Mouse (Mus musculus) kidney, postnatal 4 days (tissue): ENCODE measurements around the gene Tns1.

Experiments
- DNase-seq, 2 experiments: peaks; one replicate each; pipeline ENCODE4 v3.0.0; 2021; ENCODE audit warnings: mixed read lengths in 2 of 2

The Tns1 gene

DNA sequence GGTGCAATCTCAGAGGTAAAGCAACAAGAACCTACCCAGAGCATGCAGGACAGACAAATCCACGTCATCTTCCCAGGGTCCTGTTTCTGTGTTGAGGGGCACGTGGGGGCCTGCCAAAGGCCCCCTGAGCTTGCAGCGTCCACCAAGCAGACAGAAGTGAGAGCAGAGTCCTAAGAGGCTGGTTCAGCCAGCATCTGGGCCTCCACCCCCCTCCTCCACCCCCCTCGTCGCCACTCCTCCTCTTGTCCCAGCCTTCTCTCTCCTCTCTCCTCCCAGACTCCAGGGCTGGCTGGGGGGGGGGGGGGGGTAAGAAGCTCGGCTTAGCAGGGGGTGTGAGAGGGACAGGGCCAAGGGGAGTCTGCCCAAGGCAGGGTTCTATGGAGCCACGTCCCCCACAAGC lies 33.1 kb downstream of the Tns1 start:
- DNase-seq: peak; percentile 72 to 77

DNA sequence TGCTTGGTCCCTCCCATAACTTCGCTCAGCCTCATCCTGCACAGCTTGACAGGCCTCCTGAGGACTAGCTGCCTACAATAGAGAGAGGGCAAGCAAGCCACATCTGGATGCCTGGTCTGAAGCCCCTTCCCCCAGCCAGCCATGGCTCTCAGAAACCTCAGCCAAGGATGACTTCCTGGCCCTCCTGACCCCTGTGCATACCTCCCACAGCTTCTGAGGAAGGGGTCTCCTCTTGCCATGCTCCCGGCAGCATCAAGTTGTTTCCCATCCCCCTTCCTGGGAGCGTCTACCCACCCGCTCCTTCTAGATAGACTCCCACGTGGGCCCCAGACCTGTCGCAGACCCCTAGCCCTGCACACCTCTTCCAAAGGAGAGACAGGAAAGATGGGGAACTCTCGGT lies 33.9 kb downstream of the Tns1 start:
- no peak for DNase-seq

DNA sequence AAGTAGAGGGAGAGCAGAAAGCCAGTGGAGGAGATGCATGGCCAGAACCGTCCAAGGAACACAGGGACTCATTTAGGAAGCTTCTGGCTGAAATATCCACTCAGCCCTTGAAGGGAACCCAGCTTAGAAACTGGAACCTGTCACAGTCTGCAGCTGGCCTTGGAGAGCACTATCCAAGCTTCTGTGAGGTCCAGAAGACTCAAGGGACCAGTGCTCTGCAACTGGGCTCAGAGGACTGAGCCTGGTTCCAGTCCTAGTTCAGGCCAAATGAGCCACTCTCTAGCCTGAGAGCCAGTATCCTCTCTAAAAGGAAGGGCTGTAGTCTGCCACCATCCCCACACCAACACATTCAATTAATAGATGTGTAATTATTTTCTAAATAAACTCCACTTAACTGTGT lies 35.7 kb downstream of the Tns1 start:
- DNase-seq: no peak

DNA sequence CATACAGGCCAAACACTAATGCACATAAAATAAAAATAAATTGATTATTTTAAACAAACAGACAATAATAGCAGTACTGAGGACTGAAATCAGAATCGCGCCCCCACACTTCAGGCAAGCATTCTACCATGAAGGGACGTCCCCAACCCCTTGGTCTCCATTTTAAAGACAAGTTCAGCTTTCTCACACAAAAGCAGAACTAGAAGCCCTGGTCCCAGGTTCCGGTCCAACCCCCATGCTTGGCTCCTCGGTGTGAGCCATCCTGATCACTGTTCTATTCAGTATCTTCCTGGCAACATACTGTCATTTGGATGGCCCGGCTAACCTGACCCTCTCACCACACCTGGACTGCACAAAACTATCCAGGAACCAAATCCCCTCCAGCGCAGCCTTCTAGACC lies 38.7 kb downstream of the Tns1 start:
- DNase-seq: no peak

DNA sequence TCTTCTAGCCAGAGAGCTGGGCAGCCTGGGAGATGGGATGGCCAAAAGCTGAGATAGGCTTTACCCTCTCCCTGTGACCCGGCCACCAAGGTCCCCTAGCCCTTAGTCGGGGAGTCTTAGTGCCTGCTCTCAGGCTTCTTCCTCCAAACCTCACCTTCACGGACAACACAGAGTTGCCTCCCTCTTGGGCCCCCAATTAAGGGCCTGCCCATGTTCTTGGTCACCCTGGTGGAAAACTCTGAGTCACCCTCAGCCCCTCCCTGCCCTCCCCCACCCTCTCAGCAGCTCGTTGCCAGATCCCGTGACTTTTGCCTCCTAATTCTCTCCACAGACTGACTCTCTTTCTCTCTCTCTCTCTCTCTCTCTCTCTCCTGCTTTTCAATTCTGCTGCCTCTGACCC lies 39.5 kb downstream of the Tns1 start:
- peak in 1 of 2 experiments; percentile 38 for DNase-seq

DNA sequence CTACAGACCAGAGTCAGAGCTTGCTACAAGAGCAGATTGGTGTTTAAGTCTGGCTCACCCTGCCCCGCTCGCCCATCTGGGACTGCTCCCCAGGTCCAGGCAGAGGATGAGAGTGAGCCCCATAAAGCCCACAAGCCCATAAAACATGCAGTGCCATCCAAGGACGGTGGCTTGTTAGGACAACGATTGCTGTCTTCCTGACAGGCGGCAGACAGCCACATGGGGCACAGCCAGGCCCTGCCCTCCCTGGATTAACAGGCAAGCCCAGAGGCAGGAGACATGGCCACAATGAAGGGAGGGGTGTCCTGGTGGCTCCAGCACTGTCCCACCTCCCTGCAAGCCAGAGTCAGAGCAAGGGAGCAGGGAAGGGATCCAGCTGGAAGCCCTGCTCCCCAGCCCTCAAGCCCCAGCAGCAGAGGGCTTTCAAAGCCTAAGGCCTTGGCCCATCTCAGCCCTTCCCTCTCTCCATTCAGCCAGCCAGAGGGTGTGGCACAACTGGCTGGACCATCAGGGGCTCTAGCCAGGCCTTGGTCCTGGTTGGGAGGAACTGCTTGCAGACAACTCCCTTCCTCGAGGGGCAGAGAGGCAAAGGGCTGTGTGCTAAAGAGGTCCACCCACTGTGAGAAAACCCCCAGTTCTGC lies 40.1 kb downstream of the Tns1 start:
- DNase-seq: peak in 1 of 2 experiments; percentile 51

DNA sequence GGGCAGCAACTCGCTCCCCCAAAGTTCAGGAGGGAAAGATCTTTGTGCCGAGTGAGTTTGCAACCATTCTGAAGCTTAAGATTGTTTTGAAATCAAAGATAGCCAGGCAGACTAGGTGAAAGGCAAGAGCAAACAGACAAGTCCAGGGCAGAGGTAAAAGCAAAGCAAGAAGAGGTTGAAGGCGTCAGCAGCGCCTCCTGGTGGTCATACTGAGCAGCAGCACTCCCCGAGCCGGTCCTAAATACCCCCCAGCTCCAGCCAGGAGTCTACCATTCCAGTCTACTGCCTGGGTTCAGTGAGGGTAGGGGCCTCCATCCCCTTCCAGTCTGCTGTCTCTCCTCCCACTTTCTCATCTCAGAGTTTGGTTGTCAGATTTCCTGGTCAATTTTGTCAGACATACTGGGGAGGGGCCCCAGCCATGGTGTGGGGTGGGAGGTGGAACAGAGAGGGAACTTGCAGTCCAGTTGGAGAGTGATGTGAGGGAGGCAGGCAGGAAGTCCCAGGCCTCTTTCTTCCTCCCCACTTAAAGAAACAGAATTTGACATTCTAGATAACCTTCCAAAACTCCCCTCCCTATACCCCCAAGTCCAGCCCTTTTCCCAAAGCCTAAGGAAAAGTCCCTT lies 41.3 kb downstream of the Tns1 start:
- DNase-seq: peak; percentile 77 to 83

DNA sequence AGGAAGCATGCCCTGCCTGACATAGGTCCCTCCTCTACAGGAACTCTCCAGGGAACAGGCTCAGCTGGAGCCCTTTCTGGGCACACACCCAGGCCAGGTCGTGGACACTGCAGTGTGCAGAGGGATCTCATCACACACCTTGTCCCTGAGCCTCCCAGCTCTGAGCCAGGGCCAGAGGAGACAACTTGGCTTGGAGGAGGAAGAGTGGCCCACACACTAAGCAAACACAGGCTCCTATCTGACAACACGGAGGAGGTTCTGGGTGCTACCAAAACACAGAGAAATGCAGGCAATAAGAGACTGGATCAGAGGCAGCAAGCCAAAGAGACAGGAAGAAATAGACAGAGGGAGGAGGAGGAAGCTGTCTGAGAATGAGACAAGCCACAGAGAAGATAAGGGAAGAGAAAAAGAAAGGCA lies 42.7 kb downstream of the Tns1 start:
- DNase-seq: peak in 1 of 2 experiments; percentile 42

DNA sequence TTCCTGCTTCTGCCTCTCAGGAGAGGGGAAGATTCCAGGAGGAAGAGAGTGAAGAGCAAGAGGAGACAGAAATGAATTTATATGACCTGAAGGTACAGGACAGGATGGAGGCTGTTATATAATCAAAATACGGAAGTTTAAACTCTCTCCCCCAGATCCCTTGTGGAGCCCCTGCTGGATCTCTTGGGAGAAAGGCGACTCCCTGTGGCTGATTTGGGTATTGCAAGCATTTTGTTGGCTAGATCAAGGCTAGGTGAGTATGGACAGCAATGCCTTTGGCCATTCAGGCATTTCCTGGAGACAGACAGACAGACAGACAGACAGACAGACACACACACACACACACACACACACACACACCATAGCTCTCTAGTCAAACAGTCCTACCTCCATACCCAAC lies 46.9 kb downstream of the Tns1 start:
- DNase-seq: peak; percentile 91 to 92

DNA sequence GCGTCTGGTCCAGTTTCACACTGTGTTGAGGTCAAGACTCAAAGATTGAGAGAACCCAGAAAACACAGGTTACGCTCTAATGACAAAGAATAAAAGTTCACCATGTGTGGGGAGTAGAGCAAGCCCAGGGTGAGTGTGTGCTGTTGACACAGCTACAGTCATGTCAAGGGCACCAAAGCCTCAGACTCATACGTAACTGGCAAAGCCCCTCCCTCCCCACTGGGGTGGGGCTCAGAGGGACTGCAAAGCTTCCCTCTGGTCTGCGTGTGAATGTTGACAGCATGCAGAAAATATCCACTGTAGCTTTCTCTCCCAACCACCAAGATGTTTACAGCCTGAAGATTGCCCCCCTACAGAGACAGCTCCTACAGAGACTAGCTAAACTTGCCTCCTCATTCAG lies 48.0 kb downstream of the Tns1 start:
- DNase-seq: no peak

DNA sequence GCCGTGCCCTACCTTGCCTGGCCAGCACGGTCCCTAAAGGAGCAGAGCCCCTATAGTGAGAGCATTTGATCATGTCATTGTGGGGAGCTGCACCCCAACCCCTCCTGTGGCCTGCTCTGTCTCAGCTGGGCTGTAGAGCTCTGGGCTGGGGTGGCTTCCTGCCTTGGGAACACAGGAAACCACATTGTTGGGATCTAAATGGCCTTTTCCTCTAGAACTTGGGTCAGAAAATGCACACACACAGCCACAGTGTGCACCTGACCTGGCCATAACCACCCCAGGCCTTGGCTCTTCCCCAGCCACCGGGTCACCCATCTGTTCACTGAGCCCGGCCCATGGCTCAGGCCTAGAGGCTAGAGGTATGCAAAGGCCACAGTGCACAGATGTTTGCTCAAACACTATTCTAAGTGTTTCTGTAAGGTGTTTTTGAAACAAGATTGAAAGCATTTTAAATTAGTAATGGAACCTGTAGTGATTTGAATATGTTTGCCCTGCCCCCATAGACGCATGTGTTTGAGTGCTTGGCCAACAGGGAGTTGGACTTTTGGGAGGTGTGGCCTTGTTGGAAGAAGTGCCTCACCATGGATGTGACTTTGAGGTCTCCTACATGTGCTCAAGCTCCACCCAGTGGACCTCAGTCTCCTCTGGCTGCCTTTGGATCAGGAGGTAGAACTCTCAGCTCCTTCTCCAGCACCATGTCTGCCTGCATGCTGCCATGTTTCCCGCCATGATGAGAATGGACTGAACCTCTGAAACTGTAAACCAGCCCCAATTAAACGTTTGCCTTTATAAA lies 49.4 kb downstream of the Tns1 start:
- peak in 1 of 2 experiments; percentile 57 for DNase-seq

DNA sequence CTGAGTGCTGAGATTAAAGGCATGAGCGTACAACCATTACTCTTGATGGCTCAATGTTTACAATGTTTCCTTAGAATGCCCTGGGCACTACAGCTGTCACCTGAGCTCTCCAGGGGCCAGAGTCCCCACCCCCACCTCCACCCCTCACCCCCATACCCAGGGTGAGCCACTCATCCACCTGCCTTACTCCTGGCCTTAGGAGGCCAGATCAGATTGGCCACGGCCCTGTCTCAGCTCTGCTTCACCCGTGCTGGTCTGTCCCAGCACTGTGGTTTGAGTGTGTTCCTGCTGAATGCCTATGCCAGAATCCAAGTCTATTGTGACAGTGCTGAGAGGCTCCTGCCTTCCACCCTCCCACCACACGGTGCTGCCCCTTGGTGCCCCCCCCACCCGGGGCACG lies 50.5 kb downstream of the Tns1 start:
- DNase-seq: no peak

DNA sequence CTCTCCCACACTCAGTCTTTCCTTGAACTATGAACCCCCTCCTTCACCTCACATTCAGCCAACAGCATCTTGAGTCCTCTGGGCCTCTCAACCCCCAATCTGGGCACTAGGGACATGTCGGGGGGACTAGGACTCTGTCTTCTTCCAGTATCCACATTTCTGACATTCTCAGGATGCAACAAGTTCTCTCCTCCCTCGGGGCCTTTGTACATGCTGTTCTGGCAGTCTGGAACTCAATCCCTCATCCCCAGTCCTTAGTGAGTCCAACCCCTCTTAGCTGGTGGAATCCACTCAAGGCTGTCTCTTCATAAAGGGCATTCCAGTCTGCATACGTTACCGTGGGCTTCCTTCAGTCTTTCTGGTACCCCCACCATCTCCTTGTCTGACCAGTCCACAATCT lies 53.5 kb downstream of the Tns1 start:
- DNase-seq: no peak

DNA sequence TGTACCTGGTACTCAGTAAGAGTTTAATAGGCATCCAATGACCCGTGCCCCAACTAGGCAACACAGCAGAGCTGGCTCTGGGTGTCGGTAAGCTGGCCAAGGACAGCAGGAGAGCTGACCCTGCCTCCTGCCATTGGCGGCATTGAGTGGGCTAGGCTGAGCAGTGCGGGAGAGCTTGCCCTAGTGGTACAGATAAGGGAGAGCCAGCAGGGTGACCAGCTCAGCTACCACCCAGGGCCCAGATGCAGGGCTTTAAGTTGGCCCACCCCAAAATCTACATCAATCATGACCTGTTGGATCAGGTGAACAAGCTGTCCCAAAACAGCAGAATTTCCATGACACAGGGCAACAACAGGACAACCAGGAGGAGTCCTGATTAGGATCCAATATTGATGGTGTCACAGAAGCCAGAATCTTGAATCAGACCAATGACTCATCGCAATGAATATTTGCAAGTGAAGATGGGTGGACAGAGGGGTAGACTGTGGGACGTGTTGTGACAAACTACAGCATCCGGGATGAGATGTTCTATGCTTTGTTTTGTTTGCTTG lies 54.2 kb downstream of the Tns1 start:
- peak in 1 of 2 experiments; percentile 45 for DNase-seq

DNA sequence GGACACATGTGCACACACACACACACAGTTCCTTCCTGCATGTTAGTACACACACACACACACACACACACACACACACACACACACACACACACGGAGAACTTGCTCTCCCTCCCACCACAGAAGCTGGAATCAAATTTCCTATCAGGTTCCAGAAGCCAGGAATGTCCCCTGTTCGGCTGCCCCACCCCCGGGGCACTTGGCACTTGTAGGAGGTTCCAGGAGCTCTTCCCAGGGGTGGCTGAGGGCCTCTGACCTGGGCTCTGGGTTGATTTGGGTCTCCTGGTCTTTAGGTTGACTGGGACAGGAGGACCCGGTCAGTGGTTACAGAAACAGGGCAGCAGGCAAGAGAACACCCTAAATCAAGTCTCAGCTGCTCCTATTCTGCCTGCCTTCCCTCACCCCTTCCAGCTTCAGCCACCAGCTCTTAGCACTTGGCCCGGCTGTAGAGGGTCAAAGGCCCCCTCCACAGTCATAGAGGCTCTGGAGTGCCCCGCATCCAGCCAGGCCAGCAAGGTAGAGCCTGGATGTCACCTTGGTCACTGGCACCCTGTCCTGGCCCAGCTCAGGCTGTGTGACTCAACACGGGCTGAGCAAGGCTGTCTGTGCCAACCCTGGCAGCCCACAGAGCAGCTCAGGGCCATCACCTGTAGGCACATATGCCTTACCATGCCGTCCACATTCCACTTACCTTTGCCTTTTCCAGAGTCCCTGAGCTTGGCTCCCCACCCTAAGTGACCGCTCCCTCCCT lies 55.0 kb downstream of the Tns1 start:
- peak; percentile 67 to 78 for DNase-seq

DNA sequence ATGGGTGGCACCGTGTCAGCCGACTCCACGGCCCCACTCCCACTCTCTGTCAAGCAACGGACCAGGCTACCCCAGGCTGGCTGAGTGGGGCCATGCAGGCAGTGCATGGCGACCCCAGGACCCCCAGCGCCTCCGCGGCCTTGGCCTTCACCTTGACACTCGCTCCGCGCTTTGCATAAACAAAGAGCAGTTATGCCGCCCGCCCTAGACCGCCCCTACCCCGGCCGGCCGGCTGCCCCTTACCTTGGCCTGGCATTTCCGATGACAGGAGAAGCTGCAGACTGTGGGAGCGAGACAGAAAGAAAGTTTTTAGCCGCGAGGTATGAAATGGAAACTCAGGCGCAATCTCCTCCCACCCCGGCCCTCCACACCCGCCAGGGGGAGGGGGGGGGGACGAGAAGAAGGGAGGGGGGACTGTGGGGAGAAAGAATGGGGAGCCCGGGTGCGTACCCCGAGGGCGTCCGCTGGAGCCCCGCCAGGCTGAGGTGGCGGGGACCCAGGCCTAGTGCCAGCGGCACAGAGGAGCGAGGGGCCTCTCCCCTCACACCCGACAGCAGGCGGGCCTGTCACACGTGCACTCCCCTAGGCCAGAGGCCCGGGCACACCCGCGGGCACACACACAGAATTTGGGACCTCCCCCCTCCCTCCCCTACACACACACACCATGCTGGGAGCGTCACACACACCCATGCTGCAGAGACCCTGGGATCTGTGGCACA lies 55.7 kb downstream of the Tns1 start:
- no peak for DNase-seq

DNA sequence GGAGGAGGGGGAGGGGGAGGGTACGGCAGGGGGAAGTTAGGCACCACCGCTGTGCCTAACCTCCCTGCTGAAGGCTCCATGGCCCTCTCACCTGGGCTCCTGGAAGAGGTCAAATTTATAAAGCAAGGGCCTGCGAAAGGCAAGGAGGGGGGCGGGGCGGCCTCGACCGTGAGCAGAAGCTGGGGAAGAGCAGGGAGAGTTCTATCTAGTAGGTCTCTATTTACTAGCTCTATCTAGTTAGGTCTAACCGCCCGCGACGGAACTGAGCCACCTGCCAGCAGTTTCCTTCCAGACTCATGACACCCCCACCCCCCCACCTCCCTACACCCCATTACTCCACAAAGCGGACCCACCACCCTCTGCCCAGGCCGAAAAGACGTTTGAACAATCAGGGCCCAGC lies 56.4 kb downstream of the Tns1 start:
- peak in 1 of 2 experiments; percentile 42 for DNase-seq

DNA sequence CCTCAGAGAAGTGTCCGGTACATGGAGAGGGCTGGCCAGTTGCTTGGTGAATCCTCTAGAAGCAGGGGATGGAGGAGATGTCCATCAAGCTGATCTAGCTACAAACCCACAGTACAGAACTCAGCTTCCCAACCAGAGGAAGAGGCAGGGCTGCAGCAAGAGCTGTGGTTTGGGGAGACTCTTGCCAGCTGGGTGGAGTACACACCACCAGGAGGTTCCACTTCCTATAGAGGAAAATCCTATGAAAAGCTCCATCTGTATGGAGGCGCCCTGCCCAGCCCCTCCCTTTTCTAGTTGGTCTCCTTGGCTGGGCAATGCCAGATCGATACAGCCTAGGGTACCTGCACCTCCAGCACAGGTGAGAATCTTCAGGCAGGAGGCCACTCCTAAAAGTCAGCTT lies 57.7 kb downstream of the Tns1 start:
- no peak for DNase-seq

DNA sequence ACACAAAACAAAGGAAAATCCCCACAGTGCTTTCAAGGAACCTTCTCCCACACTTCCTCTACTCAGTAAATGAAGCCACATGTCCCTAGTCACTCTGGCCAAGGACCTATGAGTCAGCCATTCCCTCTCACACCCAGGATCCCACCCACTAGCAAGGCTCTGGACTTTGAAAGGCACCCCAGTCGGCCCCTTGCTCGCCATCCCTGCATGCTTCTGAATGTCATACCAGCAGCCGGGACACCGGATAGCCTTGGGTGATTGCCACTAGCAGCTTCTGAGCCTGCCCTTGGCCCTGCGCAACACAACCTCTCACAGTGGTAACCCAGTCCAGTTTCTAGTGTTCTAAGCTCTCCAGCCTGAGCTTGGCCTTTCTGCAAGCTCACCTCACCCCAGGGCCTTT lies 58.2 kb downstream of the Tns1 start:
- peak in 1 of 2 experiments; percentile 33 for DNase-seq

DNA sequence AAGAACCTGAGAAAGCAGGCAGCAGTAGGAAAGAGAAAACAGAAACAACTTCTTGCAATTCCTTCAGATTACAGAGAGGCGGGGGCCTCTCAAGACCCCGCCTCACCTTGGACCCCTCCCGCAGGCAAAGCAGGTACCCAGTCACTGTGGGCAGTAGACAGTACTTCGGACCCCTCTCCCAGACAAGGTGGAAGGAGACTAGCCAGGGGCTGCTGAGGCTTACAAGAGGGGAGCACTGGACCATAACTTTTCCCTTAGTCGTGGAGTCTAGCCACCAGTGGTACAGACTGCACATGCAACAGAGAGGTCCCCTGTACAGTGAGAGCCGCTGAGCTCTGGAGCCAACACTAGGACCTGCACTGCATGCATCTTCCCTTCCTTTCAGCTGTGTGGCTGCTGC lies 64.2 kb downstream of the Tns1 start:
- peak in 1 of 2 experiments; percentile 41 for DNase-seq

DNA sequence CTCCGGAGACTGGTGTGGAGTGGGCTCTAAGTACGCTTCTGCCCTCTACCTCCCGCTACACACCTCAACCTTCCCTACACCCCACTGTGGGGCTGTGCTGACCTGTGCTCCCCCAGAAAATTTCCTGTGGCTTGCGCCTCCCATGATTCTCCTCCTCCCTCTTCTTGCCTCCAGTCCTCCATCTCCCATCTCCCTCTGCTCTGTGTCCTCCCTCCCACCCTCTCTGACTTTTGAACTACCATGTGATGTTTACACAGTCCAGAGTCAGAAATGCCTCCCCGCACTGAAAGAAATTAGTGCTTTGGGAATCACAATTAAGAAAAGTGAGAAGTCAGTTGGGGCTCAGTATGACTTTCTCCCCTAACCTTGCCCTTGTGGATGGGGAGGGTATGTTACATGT lies 64.7 kb downstream of the Tns1 start:
- peak in 1 of 2 experiments; percentile 29 for DNase-seq

DNA sequence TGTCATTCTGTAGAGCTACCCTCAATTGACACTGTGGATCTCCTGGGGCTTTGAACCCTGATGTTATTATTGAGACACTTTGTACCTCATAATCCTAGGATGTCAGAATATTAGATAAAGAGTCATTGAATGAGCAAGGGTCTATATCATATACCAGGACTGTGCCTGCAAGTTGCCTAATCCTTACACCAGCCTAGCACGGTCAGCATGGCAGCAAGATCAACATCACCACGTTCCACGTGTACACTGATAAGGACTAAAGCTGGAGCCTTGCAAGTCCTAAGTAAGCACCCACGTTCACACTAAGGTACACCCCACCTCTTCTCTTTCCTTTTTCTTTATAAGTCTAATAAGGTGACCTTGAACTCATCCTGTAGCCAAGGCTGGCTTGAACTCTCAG lies 65.5 kb downstream of the Tns1 start:
- DNase-seq: no peak
